Mouse (Mus musculus): ENCODE results near the gene Cntnap5a.

- no peak for TF ChIP-seq POLR2A (IDR thresholded peaks at IDR 0.05; ENCODE audit: insufficient read length, low read depth)
- no peak for TF ChIP-seq CEBPB (IDR thresholded peaks at IDR 0.05; ENCODE audit: insufficient read depth, poor library complexity, severe bottlenecking)
- TF ChIP-seq E2F4 (IDR thresholded peaks at IDR 0.05; ENCODE audit: insufficient read depth), result no peak
- no peak for TF ChIP-seq MAX (IDR thresholded peaks at IDR 0.05; ENCODE audit: low read depth)
- no peak for TF ChIP-seq POLR2AphosphoS2 (IDR thresholded peaks at IDR 0.05; ENCODE audit: insufficient read length, low read depth)
- no peak for TF ChIP-seq USF1 (IDR thresholded peaks at IDR 0.05; ENCODE audit: low read depth)
- no peak for TF ChIP-seq TCF12 (IDR thresholded peaks at IDR 0.05; ENCODE audit: insufficient read depth, poor library complexity, severe bottlenecking)
- TF ChIP-seq MYOG (IDR thresholded peaks at IDR 0.05; ENCODE audit: control insufficient read depth in 1 of 3, insufficient read depth in 1 of 3, insufficient read length in 2 of 3, low read depth in 2 of 3), result no peak
- no peak for TF ChIP-seq MYOD1 (IDR thresholded peaks at IDR 0.05; ENCODE audit: control insufficient read depth in 1 of 3, insufficient read length in 2 of 3, low read depth in 2 of 3)
- TF ChIP-seq TCF3 (IDR thresholded peaks at IDR 0.05; ENCODE audit: insufficient read length, low read depth), result no peak
- TF ChIP-seq SRF (IDR thresholded peaks at IDR 0.05; ENCODE audit: control insufficient read depth, insufficient read length, low read depth), result no peak
- TF ChIP-seq REST (IDR thresholded peaks at IDR 0.05; ENCODE audit: insufficient read depth, insufficient read length), result no peak
Measured at GRCm38 (mm10) chr1:116216883-116217282, 532.3 kb downstream of the Cntnap5a start.

Data from myocyte (in vitro differentiated cells).